Mouse (Mus musculus) stomach, postnatal 0 days (tissue): ENCODE data around the gene H2-Eb1.

Experiments
- CTCF ChIP-seq: IDR thresholded peaks from 2 replicates; pipeline ENCODE4 v1.5.1; 2016; ENCODE audit warnings: antibody characterized with exemption, low read depth, mild to moderate bottlenecking, moderate library complexity
- EP300 ChIP-seq: optimal IDR thresholded peaks from 2 replicates; pipeline ENCODE3; 2016; ENCODE audit warnings: antibody characterized with exemption

DNA sequence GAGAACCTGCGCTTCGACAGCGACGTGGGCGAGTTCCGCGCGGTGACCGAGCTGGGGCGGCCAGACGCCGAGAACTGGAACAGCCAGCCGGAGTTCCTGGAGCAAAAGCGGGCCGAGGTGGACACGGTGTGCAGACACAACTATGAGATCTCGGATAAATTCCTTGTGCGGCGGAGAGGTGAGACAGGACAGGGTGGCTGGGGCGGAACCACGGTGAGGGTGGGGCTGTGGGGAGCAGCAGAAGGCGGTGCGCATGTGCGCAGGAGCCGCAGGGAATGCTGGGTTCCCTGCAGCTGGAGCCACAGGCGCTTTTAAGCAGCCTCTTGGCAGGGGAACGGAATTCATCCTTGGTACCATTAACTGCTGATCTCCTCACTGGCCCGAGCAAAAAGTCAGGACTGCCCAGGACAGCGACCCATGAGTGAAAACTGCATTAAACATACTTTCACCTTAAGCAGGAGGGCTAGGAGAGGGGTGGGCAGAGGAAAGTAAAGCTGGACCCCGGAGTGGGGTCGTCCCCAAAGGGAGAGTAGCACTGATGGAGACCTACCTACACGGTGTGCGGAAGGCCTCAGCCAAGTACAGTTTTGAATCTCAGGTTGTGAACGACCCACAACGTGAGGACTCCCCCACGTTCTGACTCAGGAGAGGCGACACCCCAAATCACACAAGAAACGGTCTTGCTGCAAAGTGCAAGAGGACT is 4.2 kb downstream of the H2-Eb1 start:
- TF ChIP-seq CTCF (no peak), EP300 (no peak)
